10 mouse cellular contexts compared by ENCODE assay signal in the genomic region with DNA sequence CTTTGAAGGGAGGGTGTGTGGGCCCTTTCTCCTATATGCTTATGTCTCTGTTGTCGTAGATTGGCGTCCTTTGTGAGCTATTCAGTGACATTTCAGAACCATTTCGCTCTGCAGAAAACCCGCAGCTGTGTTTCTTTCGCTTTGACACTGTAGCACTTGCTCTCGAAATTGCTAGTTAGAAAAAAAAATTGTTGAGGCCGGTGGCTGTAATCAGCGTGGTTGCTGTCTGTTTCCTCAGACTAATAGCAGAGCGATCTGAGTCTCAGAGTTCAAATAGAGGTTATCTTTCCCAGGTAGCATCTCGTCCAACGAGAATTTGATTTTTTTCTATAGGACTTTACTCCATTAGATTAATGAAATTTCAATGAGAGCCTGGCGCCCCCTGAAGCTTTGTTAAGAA.
DNase-seq lines count a peak whose midpoint lies in the region; ATAC-seq and TF ChIP-seq lines count a peak whose summit lies in the region.
"Had no signal": no experiment of that assay in that cellular context is flagged by ENCODE, and none has a peak within 500 bp of the region (broad histone marks: within the 10 kb centered on the region; RNA-seq: fewer than 3 reads in every experiment).

No protein-coding gene starts in this region.

- no peaks in the 10 kb centered on the region for H3K9me3 ChIP-seq in hindbrain, embryonic 10.5 days
- H3K9me3 ChIP-seq in liver, embryonic 12.5 days (replicated peaks): no peaks in the 10 kb centered on the region
- H3K9me3 ChIP-seq in stomach, embryonic 14.5 days (ENCODE audit: control insufficient read depth, low read depth, low read length): no peaks in the 10 kb centered on the region

- WGBS in hindbrain, embryonic 10.5 days: 60% methylated on average over 12 of the region's 12 CpGs
- 54% methylated on average over 12 of the region's 12 CpGs for WGBS in liver, embryonic 12.5 days (ENCODE audit: insufficient replicate concordance)
- 11% methylated on average over 12 of the region's 12 CpGs for WGBS in stomach, embryonic 14.5 days

- H3K9ac ChIP-seq in liver, embryonic 12.5 days: no peak overlapping the region
- no peak overlapping the region for H3K9ac ChIP-seq in stomach, embryonic 14.5 days (replicated peaks; ENCODE audit: low read depth, low read length)

- intact Hi-C loops in left cerebral cortex, adult 2 months (cut with DNase I): no loop called here
- intact Hi-C loops in left cerebral cortex, postnatal 10 days (cut with DNase I): no loop called here

- peaks cover 14% of the 10 kb centered on the region for H3K4me1 ChIP-seq in hindbrain, embryonic 10.5 days (replicated peaks)
- no peaks in the 10 kb centered on the region for H3K4me1 ChIP-seq in liver, embryonic 12.5 days
- peaks cover 14% of the 10 kb centered on the region; the same call in 1 of the 2 replicates for H3K4me1 ChIP-seq in stomach, embryonic 14.5 days (ENCODE audit: control insufficient read depth, insufficient read depth, low read length)

- peak overlapping the region; percentile 31 for H3K4me2 ChIP-seq in liver, embryonic 12.5 days
- peak overlapping the region; percentile 34 for H3K4me2 ChIP-seq in stomach, embryonic 14.5 days (replicated peaks; ENCODE audit: low read depth, low read length)

- H3K27ac ChIP-seq in left cerebral cortex, adult 2 months: no peak overlapping the region
- H3K27ac ChIP-seq in hindbrain, embryonic 10.5 days: peak overlapping the region; percentile 12; the same call in 1 of the 2 replicates
- H3K27ac ChIP-seq in liver, embryonic 12.5 days: no peak overlapping the region
- H3K27ac ChIP-seq in stomach, embryonic 14.5 days (ENCODE audit: low read length): peak overlapping the region; percentile 11; the same call in 1 of the 2 replicates

- no peaks in the 10 kb centered on the region for H3K36me3 ChIP-seq in hindbrain, embryonic 10.5 days
- H3K36me3 ChIP-seq in liver, embryonic 12.5 days: no peaks in the 10 kb centered on the region
- no peaks in the 10 kb centered on the region for H3K36me3 ChIP-seq in stomach, embryonic 14.5 days (ENCODE audit: control insufficient read depth, insufficient read depth, low read length)

- H3K4me3 ChIP-seq in left cerebral cortex, adult 2 months: 0 out of 2 replicates have a peak overlapping the region, but pooled peaks have one; percentile 8
- 0 out of 2 replicates have a peak overlapping the region, but pooled peaks have one; percentile 4 for H3K4me3 ChIP-seq in hindbrain, embryonic 10.5 days
- no peak overlapping the region for H3K4me3 ChIP-seq in liver, embryonic 12.5 days
- H3K4me3 ChIP-seq in stomach, embryonic 14.5 days (ENCODE audit: low read depth, low read length): no peak overlapping the region

- no peak for DNase-seq in left cerebral cortex, adult 2 months (ENCODE audit: extremely low spot score in 1 of 2, low spot score in 2 of 2)
- no peak for DNase-seq in left cerebral cortex, postnatal 10 days (ENCODE audit: extremely low spot score in 1 of 2, low spot score in 2 of 2)
- DNase-seq in hindbrain, embryonic 10.5 days (ENCODE audit: low spot score): no peak
- DNase-seq in ovary, postnatal 36 days (ENCODE audit: low spot score): no peak
- DNase-seq in cerebellum, postnatal 14 days: no peak
- DNase-seq: gastrocnemius, postnatal 25 days; left cerebral cortex, postnatal 4 days; thymus, postnatal 4 days had no signal

- no peaks in the 10 kb centered on the region; the same call in 1 of the 2 replicates for H3K27me3 ChIP-seq in hindbrain, embryonic 10.5 days (ENCODE audit: insufficient read depth, poor library complexity, severe bottlenecking)
- no peaks in the 10 kb centered on the region for H3K27me3 ChIP-seq in liver, embryonic 12.5 days (replicated peaks)
- no peaks in the 10 kb centered on the region for H3K27me3 ChIP-seq in stomach, embryonic 14.5 days (ENCODE audit: control insufficient read depth, insufficient read depth, low read length)

- no peak for TF ChIP-seq CTCF in left cerebral cortex, adult 2 months (IDR thresholded peaks at IDR 0.05)

- ATAC-seq in liver, embryonic 12.5 days: no peak
- no peak for ATAC-seq in stomach, embryonic 14.5 days (ENCODE audit: insufficient number of reproducible peaks, insufficient read depth, low FRiP score, low read depth)

Comparison
In these comparisons a context has a peak if more than half of its experiments do, and no peak if none do; other contexts are left out.
1. H3K27ac ChIP-seq: peak in hindbrain, embryonic 10.5 days (single experiment) and stomach, embryonic 14.5 days (single experiment); none in left cerebral cortex, adult 2 months (single experiment) and liver, embryonic 12.5 days (single experiment).
2. H3K4me3 ChIP-seq: peak in left cerebral cortex, adult 2 months (single experiment) and hindbrain, embryonic 10.5 days (single experiment); none in liver, embryonic 12.5 days (single experiment) and stomach, embryonic 14.5 days (single experiment).